Mouse (Mus musculus) embryo, embryonic 10 days (tissue): ENCODE results near the gene Theg.

Experiments used
- DNase-seq: peaks from one replicate; pipeline ENCODE4 v3.0.0-alpha.2; 2015; ENCODE audit warnings: low spot score

Gene Theg

GRCm38 (mm10) chr10:79554330-79555237 is 32.5 kb downstream of the Theg start, which contains the start of gene Mier2:
TSS of gene Mier2 (minus strand) at chr10:79555199.
- DNase-seq: peak; percentile 81

DNA sequence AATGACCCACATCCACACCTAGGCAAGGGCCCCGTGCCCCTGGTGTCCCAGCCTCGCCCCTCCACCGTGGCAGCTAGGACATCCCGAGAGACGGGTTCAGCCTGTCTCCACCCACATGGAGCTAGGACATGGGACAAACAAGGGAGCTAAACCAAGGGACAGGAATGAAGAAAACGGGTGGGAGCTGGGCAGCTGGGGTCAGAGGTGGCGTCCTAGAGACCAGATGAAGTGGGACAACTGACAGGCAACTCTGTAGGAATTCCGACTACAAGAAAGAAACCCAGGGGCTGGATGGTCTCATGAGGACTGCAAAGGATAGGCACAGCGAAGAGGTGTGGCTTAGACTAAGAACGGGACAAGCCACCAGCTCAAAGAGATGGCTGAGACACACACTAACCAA is 33.4 kb downstream of the Theg start:
- peak; percentile 29 for DNase-seq

- no peak for DNase-seq
Observed at GRCm38 (mm10) chr10:79553176-79553575, 34.0 kb downstream of the Theg start.

DNA sequence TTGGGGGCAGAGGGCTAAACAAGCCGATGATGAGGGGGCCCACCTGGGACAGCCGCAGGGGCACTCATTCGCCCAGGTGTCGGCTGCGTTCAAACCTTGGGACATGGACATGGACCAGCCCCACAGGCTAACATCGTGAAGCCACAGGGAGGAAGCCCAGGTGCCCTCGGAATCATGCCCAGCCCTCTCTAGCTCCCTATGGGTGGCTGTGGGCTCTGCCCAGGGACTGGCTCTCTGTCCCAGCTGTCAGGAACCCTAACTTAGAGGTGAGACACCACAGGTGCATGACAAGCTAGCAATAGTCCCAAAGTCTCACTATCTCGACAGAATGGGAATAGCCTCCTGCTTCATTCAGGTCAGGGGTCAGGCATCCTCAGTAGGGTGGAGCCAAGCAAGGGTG is 34.6 kb downstream of the Theg start:
- DNase-seq: no peak

DNA sequence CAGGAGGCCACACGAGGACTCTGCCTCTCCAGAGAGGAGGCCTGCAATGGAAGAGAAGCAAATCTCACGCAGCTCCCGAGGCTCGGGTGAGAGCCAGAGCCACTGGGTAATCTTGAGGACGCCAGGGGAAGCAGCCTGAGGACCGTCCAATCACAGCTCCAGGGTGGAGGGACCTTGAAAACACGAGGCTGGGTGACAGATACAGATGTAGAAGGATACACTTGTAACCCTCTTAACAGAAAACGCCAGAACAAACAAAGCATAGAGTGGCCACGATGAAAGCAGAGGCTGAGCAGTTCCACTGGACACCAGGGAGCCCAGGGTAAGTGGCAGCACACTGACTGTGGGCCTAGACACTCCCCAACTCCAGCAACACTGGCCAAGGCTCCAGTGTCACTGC is 36.8 kb downstream of the Theg start:
- no peak for DNase-seq

- DNase-seq: no peak
Observed at GRCm38 (mm10) chr10:79548971-79549723, 38.0 kb downstream of the Theg start.

- no peak for DNase-seq
Observed at GRCm38 (mm10) chr10:79548546-79548945, 38.6 kb downstream of the Theg start.

DNA sequence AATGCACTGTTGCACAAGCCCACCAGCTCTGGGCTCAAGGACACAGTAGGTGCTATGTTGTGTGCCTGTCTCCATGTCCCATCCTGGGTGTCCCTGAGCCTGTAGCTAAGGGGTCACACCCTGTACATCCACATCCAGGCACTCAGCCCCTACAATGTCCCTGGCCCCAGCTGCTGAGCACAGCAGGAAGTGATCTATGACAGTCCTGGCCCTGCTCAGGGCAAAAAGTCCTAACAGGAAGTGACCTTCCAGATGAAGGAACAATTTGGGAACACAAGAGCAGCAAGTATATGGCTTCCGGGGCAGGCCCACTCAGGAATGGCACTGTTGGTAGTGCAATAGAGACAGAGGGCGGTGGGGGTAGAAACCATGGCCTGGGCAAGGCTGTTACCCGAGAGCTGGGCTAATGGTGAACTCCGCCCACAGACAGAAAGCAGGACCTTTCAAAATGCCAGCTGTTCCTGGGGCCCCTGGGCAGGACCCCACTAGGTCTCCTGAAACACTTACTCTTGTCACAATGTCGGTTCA is 39.9 kb downstream of the Theg start:
- no peak for DNase-seq

DNA sequence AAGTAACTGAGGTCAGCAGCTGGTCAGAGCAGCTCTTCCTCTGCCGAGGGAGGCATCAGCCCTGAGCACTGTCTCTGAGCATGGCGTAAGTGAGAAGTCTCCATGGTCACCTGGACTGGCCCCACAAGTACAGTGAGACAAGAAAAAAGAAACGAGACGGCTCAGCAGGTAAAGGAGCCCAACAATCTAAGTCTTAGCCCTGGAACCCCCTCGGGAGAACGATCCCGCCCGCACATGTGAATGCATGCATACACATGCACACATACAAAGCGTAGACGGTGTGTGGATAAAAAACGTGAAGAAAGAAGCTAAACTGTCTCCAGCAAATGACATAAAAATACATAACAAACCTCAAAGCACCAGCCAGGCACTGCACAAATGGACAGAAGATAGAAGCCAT is 40.6 kb downstream of the Theg start:
- DNase-seq: no peak

DNA sequence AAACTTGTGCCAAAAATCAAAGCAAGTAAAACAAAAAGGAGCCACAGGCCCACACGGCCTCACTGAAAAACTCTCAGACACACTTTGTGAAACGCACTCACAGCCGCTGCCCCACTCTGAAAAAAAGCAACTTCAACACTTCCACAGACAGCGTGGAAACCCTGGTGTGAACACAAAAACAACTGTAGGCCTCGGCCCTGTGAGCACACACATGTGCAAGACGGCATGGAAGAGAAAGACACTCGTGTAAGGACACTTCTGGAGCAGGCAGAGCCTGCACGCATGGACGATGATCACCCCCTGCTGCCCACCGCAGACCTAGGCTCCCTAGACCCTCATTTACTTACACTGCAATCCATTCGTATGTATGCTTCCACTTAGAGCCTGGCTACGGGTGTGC is 41.2 kb downstream of the Theg start:
- no peak for DNase-seq

DNA sequence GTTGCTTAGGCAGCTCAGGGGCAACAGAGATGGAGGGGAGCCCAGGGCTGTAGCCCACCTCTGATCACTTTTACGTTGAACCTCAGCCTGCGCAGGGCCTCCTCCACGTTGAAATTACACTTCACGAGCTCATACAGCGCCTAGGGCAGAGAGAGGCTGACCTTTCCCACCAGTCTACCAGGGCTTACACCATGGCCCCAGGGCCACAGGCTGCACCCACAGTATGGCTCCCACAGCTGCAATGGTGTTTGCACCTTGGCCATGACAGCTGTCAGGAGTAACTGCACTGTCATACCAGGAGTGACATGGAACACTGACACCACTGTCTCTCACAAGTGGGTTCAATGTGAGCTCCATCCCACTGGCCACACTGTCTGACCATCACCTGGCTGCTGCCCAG is 42.5 kb downstream of the Theg start:
- no peak for DNase-seq

- no peak for DNase-seq
Observed at GRCm38 (mm10) chr10:79543884-79544597, 43.1 kb downstream of the Theg start.

DNA sequence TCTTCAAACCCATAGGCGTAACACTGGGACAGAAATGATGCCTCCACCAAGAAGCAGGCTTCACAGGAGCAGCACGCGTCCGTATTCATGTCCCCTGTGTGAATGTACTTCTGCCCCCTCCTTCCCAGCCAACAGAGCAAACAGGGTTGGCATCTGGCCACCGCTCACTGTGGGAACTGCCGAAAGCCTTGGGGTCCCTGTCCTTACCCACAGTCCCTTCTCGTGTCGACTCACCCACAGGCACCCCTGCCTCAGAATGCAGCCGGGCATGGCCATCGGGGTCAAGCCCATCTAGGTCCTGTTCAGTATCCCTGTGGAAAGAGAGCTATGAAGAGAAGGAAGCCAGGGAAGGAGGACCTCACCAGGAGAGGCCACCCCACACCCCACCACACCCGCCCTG is 45.0 kb downstream of the Theg start:
- DNase-seq: no peak

DNA sequence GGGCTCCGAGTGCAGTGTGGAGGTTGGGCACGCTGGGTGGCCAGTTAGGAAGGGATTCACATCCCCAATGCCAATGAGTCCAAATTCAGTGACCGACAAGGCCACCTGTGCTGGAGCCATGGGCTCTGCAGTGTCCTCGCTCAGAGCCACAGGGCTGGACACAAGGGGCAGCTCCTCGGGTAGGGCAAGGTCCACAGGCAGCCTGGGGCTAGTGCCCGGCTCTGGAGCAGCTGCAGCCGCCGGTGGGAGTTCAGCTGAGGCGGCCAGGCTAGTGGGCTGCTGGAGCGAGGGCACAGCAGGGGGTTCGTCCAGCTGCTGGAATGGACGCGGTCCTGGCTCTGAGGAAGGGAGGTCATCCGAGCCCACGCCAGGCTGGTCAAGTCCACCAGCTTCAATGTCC is 45.6 kb downstream of the Theg start:
- no peak for DNase-seq

DNA sequence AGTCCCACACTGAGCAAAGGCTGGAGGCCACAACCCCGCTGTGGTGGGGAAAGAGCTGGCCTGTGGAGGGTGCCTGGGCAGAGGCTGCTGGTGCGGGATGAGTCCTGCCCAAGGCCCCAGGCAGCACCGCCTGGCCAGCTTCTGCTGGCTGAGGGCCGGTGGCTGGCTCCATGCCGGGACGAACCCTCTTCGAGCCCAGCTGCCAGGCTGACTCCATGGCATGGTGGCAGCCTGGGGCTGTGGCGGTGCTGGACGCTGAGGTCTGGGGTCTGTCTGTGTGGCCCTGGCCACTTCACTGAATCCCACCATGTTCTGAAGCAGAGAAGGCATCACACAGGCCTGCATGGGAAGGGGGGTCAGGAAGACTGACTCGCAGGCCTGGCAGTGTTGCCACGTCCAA is 46.4 kb downstream of the Theg start:
- DNase-seq: no peak

DNA sequence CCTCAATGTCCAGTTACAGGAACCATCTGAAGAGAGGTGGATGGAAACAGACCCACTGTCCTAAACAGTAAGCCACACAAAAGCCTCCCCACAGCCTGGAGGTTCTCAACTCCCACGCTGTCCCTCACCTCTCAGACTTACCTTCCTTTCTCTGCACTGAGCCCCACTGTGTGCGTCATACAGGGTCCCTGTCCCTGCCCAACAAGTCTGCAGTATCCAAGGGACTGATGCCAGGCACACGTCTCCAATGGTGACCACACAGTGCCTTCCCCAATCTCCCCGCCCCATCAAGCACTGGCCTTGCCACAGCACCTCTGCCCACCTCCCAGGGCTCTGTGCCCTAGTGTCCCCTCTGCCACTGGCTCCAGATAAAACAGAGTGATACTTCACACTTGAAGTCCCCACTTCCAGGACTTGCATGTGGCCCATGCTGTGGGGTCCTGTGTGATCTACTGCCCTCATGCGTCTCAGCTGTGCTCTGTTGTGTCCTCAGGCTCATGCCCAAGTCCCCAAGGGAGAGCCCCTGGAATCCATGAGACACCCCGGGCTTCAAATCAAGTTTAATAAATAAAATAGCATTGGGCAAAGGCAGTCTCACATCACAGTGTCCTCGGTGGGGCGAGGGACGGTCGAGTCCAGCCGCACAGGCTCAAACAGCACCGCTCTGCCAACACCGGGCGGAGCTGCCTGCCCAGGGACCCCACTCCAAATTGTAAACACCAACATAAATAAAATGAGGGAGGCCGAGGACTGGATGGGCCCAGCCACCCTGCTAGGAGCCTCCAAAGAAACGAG is 47.2 kb downstream of the Theg start:
- no peak for DNase-seq

- no peak for DNase-seq
Observed at GRCm38 (mm10) chr10:79538873-79539272, 48.3 kb downstream of the Theg start.

- DNase-seq: no peak
Observed at GRCm38 (mm10) chr10:79538323-79538722, 48.8 kb downstream of the Theg start.

DNA sequence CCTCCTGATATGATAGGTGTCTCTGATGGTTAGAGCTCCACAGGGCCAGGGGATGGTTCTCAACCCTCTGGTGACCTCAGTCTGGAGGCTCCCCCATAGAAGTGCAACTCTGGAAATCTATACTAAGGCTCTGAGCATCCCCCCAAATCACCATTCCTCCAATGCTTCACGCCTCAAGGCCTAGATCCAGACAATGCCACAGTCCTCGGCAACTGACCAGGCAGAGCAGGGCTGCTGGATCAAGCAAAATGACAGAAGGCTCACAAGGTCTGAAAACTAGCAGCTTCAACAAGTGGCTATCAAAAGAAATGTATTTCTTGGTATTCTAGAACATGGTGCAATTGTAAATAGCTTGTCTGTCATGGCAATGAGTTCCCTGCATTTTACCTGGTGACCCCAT is 49.4 kb downstream of the Theg start:
- no peak for DNase-seq

- no peak for DNase-seq
Observed at GRCm38 (mm10) chr10:79537271-79537670, 49.9 kb downstream of the Theg start.

DNA sequence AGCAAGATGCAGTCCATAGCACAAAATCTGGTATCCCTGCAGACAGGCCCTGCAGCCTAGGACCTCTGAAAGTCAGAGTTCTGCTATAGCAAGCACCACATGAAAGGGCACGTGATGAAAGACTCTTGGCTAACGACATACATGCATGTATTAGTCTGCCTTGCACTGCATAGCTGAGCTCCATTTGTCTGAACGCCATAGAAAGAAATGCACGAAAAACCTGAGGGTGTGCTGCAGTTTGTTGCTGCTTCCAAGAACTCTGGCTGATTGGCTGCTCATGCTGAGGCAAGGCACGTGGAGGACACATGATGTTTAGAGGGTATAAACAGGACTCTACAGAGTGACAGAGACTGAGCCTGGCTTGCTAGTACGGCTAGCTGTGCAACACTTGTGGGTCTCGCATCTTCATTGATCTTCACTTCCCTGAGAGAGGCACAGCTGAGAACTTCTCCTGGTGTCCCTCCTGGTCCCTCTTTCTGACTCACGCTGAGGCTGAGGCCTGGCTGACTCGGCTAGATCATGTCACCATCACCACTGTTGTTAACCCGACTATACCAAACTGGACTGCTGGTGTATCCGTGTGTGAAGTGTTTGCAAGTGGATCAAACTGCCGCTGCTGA is 50.6 kb downstream of the Theg start:
- DNase-seq: no peak
